Mouse (Mus musculus) kidney, embryonic 14.5 days (tissue): ENCODE data around the gene Fam72a. TPM values are rescaled to one million over a fixed set of nuclear protein-coding genes. Genes with fewer than 3 reads are reported as not detected.
A peak's percentile ranks its signal among the peaks of the same experiment; 100 is the strongest.

Experiments used
- ATAC-seq: fragments of 200-750 bp; cut with Nextera tagmentation; 2 replicates; pipeline ENCODE4 v1.8.0; 2017; ENCODE audit warnings: moderate number of reproducible peaks, mild to moderate bottlenecking, moderate TSS enrichment, moderate library complexity; ENCODE audit not compliant: low FRiP score, low TSS enrichment
- H3K27ac ChIP-seq: fragments of 300-500 bp; sonication (generic); 2 replicates; pipeline ENCODE4 v1.5.1; 2014; ENCODE audit warnings: low read depth, mild to moderate bottlenecking, low read length, moderate library complexity, mixed read lengths
- H3K27me3 ChIP-seq: fragments of 300-500 bp; sonication (generic); 2 replicates; pipeline ENCODE4 v1.6.1; 2014; ENCODE audit warnings: mild to moderate bottlenecking, low read length; ENCODE audit not compliant: control insufficient read depth, insufficient read depth
- H3K36me3 ChIP-seq: fragments of 300-500 bp; sonication (generic); 2 replicates; pipeline ENCODE4 v1.6.1; 2014; ENCODE audit warnings: low read length, mixed read lengths; ENCODE audit not compliant: control insufficient read depth, insufficient read depth
- H3K4me1 ChIP-seq: fragments of 300-500 bp; sonication (generic); 2 replicates; pipeline ENCODE4 v1.6.1; 2014; ENCODE audit warnings: low read length, mixed read lengths; ENCODE audit not compliant: control insufficient read depth, insufficient read depth
- H3K4me2 ChIP-seq: fragments of 300-500 bp; sonication (generic); replicated peaks from 2 replicates; pipeline ENCODE4 v1.6.1; 2014; ENCODE audit warnings: low read depth, mild to moderate bottlenecking, low read length
- H3K4me3 ChIP-seq: fragments of 300-500 bp; sonication (generic); 2 replicates; pipeline ENCODE4 v1.5.1; 2014; ENCODE audit warnings: mild to moderate bottlenecking, low read length
- H3K9ac ChIP-seq: fragments of 300-500 bp; sonication (generic); 2 replicates; pipeline ENCODE4 v1.6.1; 2014; ENCODE audit warnings: low read depth, mild to moderate bottlenecking, low read length, moderate library complexity
- H3K9me3 ChIP-seq: fragments of 300-500 bp; sonication (generic); 2 replicates; pipeline ENCODE4 v1.6.1; 2016; ENCODE audit warnings: low read length; ENCODE audit not compliant: control insufficient read depth
- WGBS: fragments of 180-500 bp; shearing (Covaris S2); extraction: QIAGEN DNeasy Blood & Tissue Kit; methylation state at CpG from one replicate; pipeline ENCODE4 v1.1.7; 2014; 5-methylcytosine and 5-hydroxymethylcytosine counted together
- polyA plus RNA-seq: library from polyadenylated mRNA; unstranded; fragments of >200 nt; fragmentation: Nextera tagmentation; extraction: Ambion mirVana; gene quantifications from 2 replicates; pipeline ENCODE4 v1.2.1, GENCODE M21; 2014

Fam72a gene
- 2.7 and 3.3 TPM in 2 replicates for polyA plus RNA-seq

DNA sequence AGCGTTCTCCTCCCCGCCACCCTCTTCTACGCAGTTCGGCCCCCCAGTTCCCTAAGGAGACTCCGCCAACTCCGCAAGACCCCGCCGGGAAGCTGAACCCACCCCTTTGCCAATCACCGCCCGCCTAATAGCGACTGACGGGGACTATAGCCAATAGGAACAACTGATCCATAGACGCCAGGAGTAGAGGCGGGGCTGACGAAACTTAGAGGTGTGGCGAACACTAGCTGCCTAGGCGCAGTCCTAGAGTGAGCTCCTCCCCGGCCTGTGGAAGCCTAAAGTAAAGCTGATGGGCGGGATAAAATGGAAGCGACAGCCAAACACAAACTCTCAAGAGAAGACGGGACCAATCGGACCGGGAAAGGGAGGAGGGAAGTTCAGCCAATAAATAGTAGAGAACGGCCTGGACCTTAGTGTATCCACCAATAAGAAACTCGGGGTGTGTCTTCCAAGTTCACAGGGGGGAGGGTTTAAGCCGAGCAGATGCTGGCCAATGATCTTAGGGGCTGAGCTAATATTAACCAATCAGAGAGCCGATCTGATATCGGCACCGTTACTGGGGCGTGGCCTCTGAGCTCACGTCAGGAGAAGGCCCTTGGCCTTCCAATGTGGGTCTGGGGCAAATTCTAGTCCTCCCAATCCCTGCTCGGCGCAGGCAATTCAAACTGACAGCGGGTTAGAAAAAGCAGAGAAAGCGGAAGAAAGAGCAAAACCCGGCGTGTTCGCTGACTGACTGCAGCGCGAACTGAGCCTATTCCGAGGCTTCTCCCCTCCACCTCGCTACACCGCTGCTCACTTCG, at the start of gene Fam72a, which contains the start of gene Srgap2:
Fam72a (plus strand) TSS at position 623 of the 800 bp plus-strand sequence.
Srgap2 (minus strand) TSS at position 72 of the 800 bp plus-strand sequence.
- no peaks in the 10 kb centered on the region for H3K36me3 ChIP-seq
- peak within 1 kb of the TSS; percentile 83 for H3K9ac ChIP-seq
- peaks cover 41% of the 10 kb centered on the region for H3K4me1 ChIP-seq
- no peaks in the 10 kb centered on the region for H3K27me3 ChIP-seq
- peak within 1 kb of the TSS; percentile 91 for H3K4me2 ChIP-seq
- ATAC-seq: peak; percentile 96
- peak within 1 kb of the TSS; percentile 95 for H3K27ac ChIP-seq
- WGBS: under 1% methylated on average over 44 of the region's 44 CpGs
- H3K4me3 ChIP-seq: peak within 1 kb of the TSS; percentile 78
- no peaks in the 10 kb centered on the region for H3K9me3 ChIP-seq

DNA sequence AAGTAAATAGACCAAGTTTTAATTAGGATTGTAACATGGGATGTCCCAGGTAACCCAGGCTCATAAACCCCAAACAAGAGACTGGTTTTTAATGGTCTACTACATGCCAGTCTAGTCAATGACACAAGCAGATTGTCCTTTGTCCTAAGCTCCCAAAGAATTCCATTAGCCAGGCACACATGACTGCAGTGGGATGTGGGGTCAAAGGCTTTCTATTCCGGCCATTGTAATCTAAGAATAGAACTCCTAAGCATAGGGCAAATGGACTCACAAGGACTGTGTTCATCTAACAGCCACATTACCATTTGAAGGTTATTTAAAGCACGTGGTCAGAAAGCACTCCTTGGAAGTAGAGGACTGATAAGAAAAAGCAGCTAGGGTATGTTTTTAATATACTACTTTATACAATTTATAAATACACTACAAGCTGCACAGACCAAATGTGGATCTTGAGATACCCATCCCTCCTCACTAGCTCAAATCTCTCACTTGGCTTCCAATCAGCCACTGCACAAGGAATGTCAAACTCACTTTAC, 48.9 kb upstream of the Fam72a start:
- H3K27me3 ChIP-seq: no peaks in the 10 kb centered on the region
- H3K9me3 ChIP-seq: peaks cover 6% of the 10 kb centered on the region; the same call in 1 of the 2 replicates
- H3K4me1 ChIP-seq: no peaks in the 10 kb centered on the region
- no peak overlapping the region for H3K4me2 ChIP-seq
- H3K9ac ChIP-seq: no peak overlapping the region
- WGBS: 68% methylated on average over 2 of the region's 2 CpGs
- H3K27ac ChIP-seq: no peak overlapping the region
- no peak for ATAC-seq
- no peak overlapping the region for H3K4me3 ChIP-seq
- H3K36me3 ChIP-seq: no peaks in the 10 kb centered on the region

- Histone ChIP-seq H3K4me2 (no peak overlapping the region), H3K27me3 (no peaks in the 10 kb centered on the region), H3K9ac (no peak overlapping the region), H3K4me1 (peaks cover 6% of the 10 kb centered on the region; the same call in 1 of the 2 replicates), H3K36me3 (no peaks in the 10 kb centered on the region), H3K9me3 (peaks cover 6% of the 10 kb centered on the region; the same call in 1 of the 2 replicates), H3K27ac (no peak overlapping the region), H3K4me3 (no peak overlapping the region)
- no peak for ATAC-seq
Observed at GRCm38 (mm10) chr1:131481391-131481790, 46.3 kb upstream of the Fam72a start.

- Histone ChIP-seq H3K9me3 (peaks cover 6% of the 10 kb centered on the region; the same call in 1 of the 2 replicates), H3K4me2 (no peak overlapping the region), H3K9ac (no peak overlapping the region), H3K27me3 (no peaks in the 10 kb centered on the region), H3K27ac (no peak overlapping the region), H3K36me3 (no peaks in the 10 kb centered on the region), H3K4me1 (peaks cover 10% of the 10 kb centered on the region; the same call in 1 of the 2 replicates), H3K4me3 (no peak overlapping the region)
- no peak for ATAC-seq
- WGBS: 84% methylated on average over 3 of the region's 3 CpGs
Observed at GRCm38 (mm10) chr1:131482242-131482641, 45.5 kb upstream of the Fam72a start.

- 52% methylated on average over 5 of the region's 5 CpGs for WGBS
Observed at GRCm38 (mm10) chr1:131486094-131486850, 41.4 kb upstream of the Fam72a start.

GRCm38 (mm10) chr1:131489312-131489711, 38.4 kb upstream of the Fam72a start:
- H3K9ac ChIP-seq: no peak overlapping the region
- no peaks in the 10 kb centered on the region for H3K9me3 ChIP-seq
- peaks cover 11% of the 10 kb centered on the region; the same call in 1 of the 2 replicates for H3K4me1 ChIP-seq
- H3K27ac ChIP-seq: no peak overlapping the region
- H3K4me3 ChIP-seq: no peak overlapping the region
- 87% methylated on average over 3 of the region's 3 CpGs for WGBS
- no peak overlapping the region for H3K4me2 ChIP-seq
- no peak for ATAC-seq
- H3K36me3 ChIP-seq: no peaks in the 10 kb centered on the region
- no peaks in the 10 kb centered on the region for H3K27me3 ChIP-seq

More at GRCm38 (mm10) chr1:131486094-131486850, 41.4 kb upstream of the Fam72a start:
- no peaks in the 10 kb centered on the region for H3K9me3 ChIP-seq
- no peak overlapping the region for H3K4me3 ChIP-seq
- no peak overlapping the region for H3K9ac ChIP-seq
- no peak overlapping the region for H3K27ac ChIP-seq
- H3K27me3 ChIP-seq: no peaks in the 10 kb centered on the region
- no peak overlapping the region for H3K4me2 ChIP-seq
- no peaks in the 10 kb centered on the region for H3K36me3 ChIP-seq
- ATAC-seq: no peak
- peaks cover 11% of the 10 kb centered on the region; the same call in 1 of the 2 replicates for H3K4me1 ChIP-seq

GRCm38 (mm10) chr1:131491579-131491978, 36.1 kb upstream of the Fam72a start:
- Histone ChIP-seq H3K27me3 (no peaks in the 10 kb centered on the region), H3K4me2 (no peak overlapping the region), H3K4me3 (no peak overlapping the region), H3K9me3 (no peaks in the 10 kb centered on the region), H3K27ac (no peak overlapping the region), H3K4me1 (peaks cover 5% of the 10 kb centered on the region; the same call in 1 of the 2 replicates), H3K9ac (no peak overlapping the region), H3K36me3 (no peaks in the 10 kb centered on the region)
- no peak for ATAC-seq
- 34% methylated on average over 4 of the region's 4 CpGs for WGBS

GRCm38 (mm10) chr1:131492360-131492759, 35.3 kb upstream of the Fam72a start:
- Histone ChIP-seq H3K9me3 (no peaks in the 10 kb centered on the region), H3K36me3 (no peaks in the 10 kb centered on the region), H3K4me3 (no peak overlapping the region), H3K9ac (no peak overlapping the region), H3K4me2 (no peak overlapping the region), H3K27me3 (no peaks in the 10 kb centered on the region), H3K27ac (no peak overlapping the region), H3K4me1 (no peaks in the 10 kb centered on the region)
- ATAC-seq: no peak
- 57% methylated on average over 2 of the region's 2 CpGs for WGBS
